Mouse (Mus musculus): Measurements from ENCODE around the gene Zfhx2. TPM values are rescaled to one million over a fixed set of nuclear protein-coding genes. Genes with fewer than 3 reads are reported as not detected.

Gene Zfhx2
- 3.1 and 3.6 TPM in 2 replicates for polyA plus RNA-seq (2015; fragmentation: Nextera tagmentation; extraction: Ambion mirVana)

DNA sequence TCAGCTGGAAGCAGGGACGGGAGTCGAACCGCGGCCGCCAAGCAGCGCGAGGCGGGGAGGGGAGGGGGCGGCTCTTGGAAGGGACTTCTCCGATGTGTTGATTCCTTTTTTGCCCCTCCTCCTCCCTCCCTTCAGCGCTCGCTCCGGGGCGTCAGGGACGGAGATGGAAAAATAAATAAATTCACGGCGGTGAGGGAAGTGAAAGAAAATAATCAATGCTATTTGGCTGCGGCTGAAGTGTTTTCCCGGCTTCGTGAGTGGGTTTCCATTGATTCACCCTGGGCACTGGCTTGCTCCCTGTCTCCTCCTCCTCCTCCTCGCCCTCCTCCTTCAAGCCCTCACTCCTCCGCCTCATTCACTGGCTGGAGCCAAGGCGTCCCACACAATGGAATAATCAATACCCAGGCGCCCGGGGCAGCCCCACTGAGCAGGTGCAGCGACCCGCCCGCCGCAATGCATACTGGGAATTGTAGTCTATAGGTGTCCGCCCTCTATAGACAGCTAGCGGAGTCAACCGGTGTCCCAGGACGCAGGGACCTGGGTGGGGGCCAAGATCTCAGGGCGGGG lies at the start of gene Zfhx2:
Zfhx2 (minus strand) TSS at position 314 of the 567 bp plus-strand sequence.
- no peaks in the 10 kb centered on the region for H3K36me3 ChIP-seq (ENCODE audit: control insufficient read depth, insufficient read depth, low read length)
- peaks cover 17% of the 10 kb centered on the region for H3K4me1 ChIP-seq (ENCODE audit: control insufficient read depth, insufficient read depth, low read length)
- H3K4me3 ChIP-seq (replicated peaks; ENCODE audit: low read length): peak within 1 kb of the TSS; percentile 70
- H3K27me3 ChIP-seq (ENCODE audit: control insufficient read depth, insufficient read depth, low read length): no peaks in the 10 kb centered on the region
- H3K4me2 ChIP-seq (ENCODE audit: low read depth, low read length): peak within 1 kb of the TSS; percentile 89
- H3K9me3 ChIP-seq (replicated peaks; ENCODE audit: control insufficient read depth, low read length): no peaks in the 10 kb centered on the region
- H3K27ac ChIP-seq (ENCODE audit: low read length): peak within 1 kb of the TSS; percentile 55
- WGBS: under 1% methylated on average over 34 of the region's 34 CpGs
- peak; percentile 91 for ATAC-seq (ENCODE audit: insufficient read depth, low FRiP score)
- H3K9ac ChIP-seq (ENCODE audit: low read length): peak within 1 kb of the TSS; percentile 77

DNA sequence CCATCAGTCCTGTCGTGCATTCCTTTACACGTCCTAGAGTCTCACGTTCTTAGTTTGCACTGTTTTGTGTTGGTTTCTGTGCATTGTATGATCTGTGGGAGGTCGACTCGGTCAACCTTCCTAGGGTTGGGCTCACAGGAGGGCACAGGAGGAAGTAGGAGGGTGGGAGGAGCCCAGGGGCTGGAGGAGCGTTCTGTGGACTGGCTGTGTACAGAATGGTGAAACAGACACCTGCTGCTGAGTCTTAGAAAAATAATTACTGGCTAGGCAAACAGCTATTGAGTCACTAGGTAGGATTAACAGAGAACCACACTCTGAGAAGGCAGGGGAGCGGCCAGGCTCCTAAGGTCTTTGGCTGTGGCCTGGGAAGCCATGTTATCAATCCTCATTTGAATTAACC lies 47.2 kb upstream of the Zfhx2 start:
- ATAC-seq (ENCODE audit: insufficient read depth, low FRiP score): peak; percentile 86; the same call in 1 of the 2 replicates
- WGBS: 34% methylated on average over 7 of the region's 7 CpGs
- H3K27ac ChIP-seq (ENCODE audit: low read length): peak overlapping the region; percentile 74; the same call in 1 of the 2 replicates

DNA sequence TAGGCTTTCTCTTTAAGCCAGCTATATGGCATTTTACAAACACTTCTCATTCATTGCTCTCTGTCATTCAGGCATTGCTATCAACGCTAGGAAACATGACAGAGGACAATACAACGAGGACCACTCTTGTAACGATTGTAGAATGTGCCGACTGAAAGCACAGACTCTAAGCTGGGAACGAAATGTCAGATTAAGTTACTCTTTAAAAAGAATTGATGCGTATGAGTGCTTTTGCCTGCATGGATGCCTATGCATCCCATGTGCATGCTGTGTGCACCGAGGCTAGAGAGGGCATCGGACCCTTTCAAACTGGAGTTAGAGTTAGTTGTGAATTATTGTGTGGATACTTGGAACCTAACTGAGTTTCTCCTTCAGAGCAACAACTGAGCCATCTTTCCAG lies 43.6 kb upstream of the Zfhx2 start:
- 0 out of 2 replicates have a peak, but pooled peaks cover 2% of the 10 kb centered on the region for H3K4me1 ChIP-seq (ENCODE audit: control insufficient read depth, insufficient read depth, low read length)
- no peak for ATAC-seq (ENCODE audit: insufficient read depth, low FRiP score)
- WGBS: 73% methylated on average over 8 of the region's 8 CpGs

More for the DNA sequence above, 47.2 kb upstream of the Zfhx2 start:
- Histone ChIP-seq H3K9ac (ENCODE audit: low read length) (no peak overlapping the region; the same call in 1 of the 2 replicates), H3K4me1 (ENCODE audit: control insufficient read depth, insufficient read depth, low read length) (0 out of 2 replicates have a peak, but pooled peaks cover 2% of the 10 kb centered on the region), H3K4me2 (ENCODE audit: low read depth, low read length) (no peak overlapping the region), H3K9me3 (replicated peaks; ENCODE audit: control insufficient read depth, low read length) (no peaks in the 10 kb centered on the region), H3K4me3 (replicated peaks; ENCODE audit: low read length) (no peak overlapping the region), H3K36me3 (ENCODE audit: control insufficient read depth, insufficient read depth, low read length) (no peaks in the 10 kb centered on the region), H3K27me3 (ENCODE audit: control insufficient read depth, insufficient read depth, low read length) (no peaks in the 10 kb centered on the region)

DNA sequence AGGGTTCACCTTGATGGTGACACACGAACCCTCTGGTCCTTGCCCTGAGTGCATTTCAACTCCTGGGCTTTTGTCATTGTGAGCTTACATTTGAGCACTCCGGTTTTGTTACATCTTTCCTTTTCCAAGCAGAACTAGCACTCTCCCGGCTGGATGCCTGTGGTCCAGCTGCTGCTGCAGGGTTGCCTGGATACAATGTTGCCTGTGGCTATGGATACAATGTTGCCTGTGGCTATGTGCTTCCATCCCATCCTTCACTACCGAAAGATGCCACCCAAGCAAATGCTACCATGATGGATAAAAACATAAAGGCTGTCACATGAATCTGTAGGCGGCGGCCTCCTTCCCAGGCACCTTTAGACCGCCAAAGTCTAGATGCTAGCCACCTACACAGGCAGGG lies 34.4 kb upstream of the Zfhx2 start:
- ATAC-seq (ENCODE audit: insufficient read depth, low FRiP score): no peak
- H3K9ac ChIP-seq (ENCODE audit: low read length): no peak overlapping the region
- no peaks in the 10 kb centered on the region for H3K9me3 ChIP-seq (replicated peaks; ENCODE audit: control insufficient read depth, low read length)
- no peak overlapping the region for H3K4me3 ChIP-seq (replicated peaks; ENCODE audit: low read length)
- H3K4me2 ChIP-seq (ENCODE audit: low read depth, low read length): no peak overlapping the region
- no peak overlapping the region for H3K27ac ChIP-seq (ENCODE audit: low read length)
- whole genome bisulfite sequencing: 79% methylated on average over 7 of the region's 7 CpGs
- no peaks in the 10 kb centered on the region for H3K36me3 ChIP-seq (ENCODE audit: control insufficient read depth, insufficient read depth, low read length)
- no peaks in the 10 kb centered on the region; the same call in 1 of the 2 replicates for H3K4me1 ChIP-seq (ENCODE audit: control insufficient read depth, insufficient read depth, low read length)
- H3K27me3 ChIP-seq (ENCODE audit: control insufficient read depth, insufficient read depth, low read length): no peaks in the 10 kb centered on the region

More for the DNA sequence above, 43.6 kb upstream of the Zfhx2 start:
- H3K27ac ChIP-seq (ENCODE audit: low read length): no peak overlapping the region
- no peak overlapping the region for H3K4me3 ChIP-seq (replicated peaks; ENCODE audit: low read length)
- no peaks in the 10 kb centered on the region for H3K27me3 ChIP-seq (ENCODE audit: control insufficient read depth, insufficient read depth, low read length)
- no peaks in the 10 kb centered on the region for H3K36me3 ChIP-seq (ENCODE audit: control insufficient read depth, insufficient read depth, low read length)
- no peaks in the 10 kb centered on the region for H3K9me3 ChIP-seq (replicated peaks; ENCODE audit: control insufficient read depth, low read length)
- H3K9ac ChIP-seq (ENCODE audit: low read length): no peak overlapping the region
- H3K4me2 ChIP-seq (ENCODE audit: low read depth, low read length): no peak overlapping the region

DNA sequence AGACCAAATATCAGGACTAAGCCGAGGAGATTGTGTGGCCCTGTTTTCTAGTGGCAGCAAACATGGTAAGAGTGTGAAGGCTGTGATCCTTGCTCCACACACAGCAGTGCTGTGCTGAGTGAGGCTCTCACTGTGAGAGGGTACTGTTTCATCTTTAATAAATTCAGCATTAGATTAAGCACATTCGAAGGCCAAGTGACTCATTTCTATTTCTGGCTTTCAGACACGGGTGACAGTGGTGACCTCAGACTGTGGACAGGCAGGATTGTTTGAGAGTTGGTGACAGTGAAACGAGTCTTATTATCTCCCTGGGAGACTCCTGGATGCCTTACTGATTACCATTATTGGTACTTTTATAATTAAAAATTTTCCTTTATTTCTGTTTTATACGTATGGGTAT lies 33.6 kb upstream of the Zfhx2 start:
- Histone ChIP-seq H3K27me3 (ENCODE audit: control insufficient read depth, insufficient read depth, low read length) (no peaks in the 10 kb centered on the region; the same call in 1 of the 2 replicates), H3K4me3 (replicated peaks; ENCODE audit: low read length) (no peak overlapping the region), H3K4me1 (ENCODE audit: control insufficient read depth, insufficient read depth, low read length) (no peaks in the 10 kb centered on the region; the same call in 1 of the 2 replicates), H3K36me3 (ENCODE audit: control insufficient read depth, insufficient read depth, low read length) (no peaks in the 10 kb centered on the region), H3K4me2 (ENCODE audit: low read depth, low read length) (no peak overlapping the region), H3K9me3 (replicated peaks; ENCODE audit: control insufficient read depth, low read length) (no peaks in the 10 kb centered on the region), H3K27ac (ENCODE audit: low read length) (no peak overlapping the region), H3K9ac (ENCODE audit: low read length) (no peak overlapping the region)
- 76% methylated on average over 5 of the region's 5 CpGs for whole genome bisulfite sequencing
- ATAC-seq (ENCODE audit: insufficient read depth, low FRiP score): no peak

DNA sequence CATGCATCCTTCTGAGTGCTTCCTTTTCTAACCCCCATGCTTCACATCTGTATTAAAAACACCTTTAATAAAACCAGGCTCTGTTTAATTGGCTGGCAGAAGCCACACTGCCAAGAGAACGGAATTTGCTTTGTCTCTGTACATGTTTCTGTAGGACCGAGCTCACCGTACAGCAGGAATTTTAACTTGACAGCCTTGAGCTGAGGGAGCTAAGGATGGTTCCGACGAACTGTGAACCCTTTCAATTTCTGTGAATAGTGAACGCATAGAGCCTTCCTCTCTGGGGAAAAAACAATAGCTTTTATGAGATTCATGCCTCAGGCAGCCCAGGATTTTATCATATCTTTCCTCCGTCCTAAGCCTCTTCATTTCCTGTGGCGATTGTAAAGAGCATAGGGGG lies 30.2 kb upstream of the Zfhx2 start:
- Histone ChIP-seq H3K9ac (ENCODE audit: low read length) (peak overlapping the region; percentile 41), H3K4me3 (replicated peaks; ENCODE audit: low read length) (no peak overlapping the region; the same call in 1 of the 2 replicates), H3K27ac (ENCODE audit: low read length) (no peak overlapping the region), H3K9me3 (replicated peaks; ENCODE audit: control insufficient read depth, low read length) (no peaks in the 10 kb centered on the region), H3K4me2 (ENCODE audit: low read depth, low read length) (peak overlapping the region; percentile 39), H3K4me1 (ENCODE audit: control insufficient read depth, insufficient read depth, low read length) (no peaks in the 10 kb centered on the region; the same call in 1 of the 2 replicates), H3K27me3 (ENCODE audit: control insufficient read depth, insufficient read depth, low read length) (no peaks in the 10 kb centered on the region; the same call in 1 of the 2 replicates), H3K36me3 (ENCODE audit: control insufficient read depth, insufficient read depth, low read length) (no peaks in the 10 kb centered on the region)
- no peak for ATAC-seq (ENCODE audit: insufficient read depth, low FRiP score)
- WGBS: 30% methylated on average over 8 of the region's 8 CpGs

DNA sequence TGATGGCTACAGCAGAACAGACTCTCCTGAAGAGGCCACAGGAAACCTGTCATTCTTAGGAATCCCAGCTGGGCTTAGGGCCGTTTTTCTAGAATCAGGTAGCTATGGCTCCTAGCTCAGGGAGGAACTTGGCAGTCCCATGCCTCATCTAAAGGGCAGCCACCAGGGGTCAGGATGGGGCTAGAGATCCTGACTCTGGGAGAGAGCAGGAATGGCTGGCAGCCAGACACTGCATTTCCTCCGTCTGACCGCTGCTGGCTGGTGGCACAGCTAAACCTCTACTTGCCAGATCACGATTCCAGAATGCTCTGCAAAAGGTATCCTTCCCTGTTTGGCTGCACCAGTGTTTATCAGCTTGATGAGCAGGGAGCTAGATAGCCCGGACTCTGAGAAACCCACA lies 29.8 kb upstream of the Zfhx2 start:
- Histone ChIP-seq H3K27me3 (ENCODE audit: control insufficient read depth, insufficient read depth, low read length) (no peaks in the 10 kb centered on the region; the same call in 1 of the 2 replicates), H3K4me1 (ENCODE audit: control insufficient read depth, insufficient read depth, low read length) (no peaks in the 10 kb centered on the region; the same call in 1 of the 2 replicates), H3K4me2 (ENCODE audit: low read depth, low read length) (peak overlapping the region; percentile 39), H3K4me3 (replicated peaks; ENCODE audit: low read length) (no peak overlapping the region; the same call in 1 of the 2 replicates), H3K9me3 (replicated peaks; ENCODE audit: control insufficient read depth, low read length) (no peaks in the 10 kb centered on the region), H3K27ac (ENCODE audit: low read length) (no peak overlapping the region), H3K36me3 (ENCODE audit: control insufficient read depth, insufficient read depth, low read length) (no peaks in the 10 kb centered on the region), H3K9ac (ENCODE audit: low read length) (no peak overlapping the region; the same call in 1 of the 2 replicates)
- 5% methylated on average over 5 of the region's 5 CpGs for WGBS
- peak; percentile 87; the same call in 1 of the 2 replicates for ATAC-seq (ENCODE audit: insufficient read depth, low FRiP score)

DNA sequence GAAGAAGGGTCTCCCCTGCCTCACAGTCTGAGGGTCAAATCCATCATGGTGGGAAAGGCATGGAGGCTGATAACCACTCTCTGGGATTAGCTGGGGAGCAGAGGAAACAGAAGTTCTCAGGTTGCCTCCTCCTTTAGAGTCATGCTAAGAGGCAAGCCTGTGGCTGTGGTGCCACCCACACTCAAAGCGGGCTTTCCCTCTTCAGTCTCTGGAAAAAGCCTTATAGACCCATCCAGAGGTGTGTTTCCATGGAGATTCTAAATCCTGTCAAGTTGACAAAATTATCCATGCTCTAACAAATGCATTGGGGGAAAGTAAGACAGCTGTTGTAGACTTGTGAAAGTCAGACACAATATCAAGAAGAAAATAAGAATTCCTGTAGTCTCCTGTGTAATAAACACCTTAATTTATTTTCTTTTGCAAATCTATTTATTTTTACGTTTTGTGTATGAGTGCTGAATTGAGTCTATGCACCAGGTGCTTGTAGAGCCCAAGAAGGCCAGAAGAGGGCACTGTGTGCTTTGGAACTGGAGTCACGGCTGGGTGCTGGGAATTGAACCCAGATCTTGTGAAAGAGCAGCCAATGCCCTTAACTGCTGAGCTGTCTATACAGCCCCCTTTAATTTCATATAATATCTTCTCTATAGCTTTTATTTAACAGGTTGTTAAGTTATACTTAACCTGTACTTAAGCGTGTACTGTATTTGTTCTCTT lies 27.5 kb upstream of the Zfhx2 start:
- no peaks in the 10 kb centered on the region for H3K9me3 ChIP-seq (replicated peaks; ENCODE audit: control insufficient read depth, low read length)
- no peak overlapping the region for H3K27ac ChIP-seq (ENCODE audit: low read length)
- no peaks in the 10 kb centered on the region for H3K36me3 ChIP-seq (ENCODE audit: control insufficient read depth, insufficient read depth, low read length)
- H3K27me3 ChIP-seq (ENCODE audit: control insufficient read depth, insufficient read depth, low read length): peaks cover 15% of the 10 kb centered on the region
- H3K4me3 ChIP-seq (replicated peaks; ENCODE audit: low read length): no peak overlapping the region
- no peak overlapping the region for H3K4me2 ChIP-seq (ENCODE audit: low read depth, low read length)
- H3K9ac ChIP-seq (ENCODE audit: low read length): no peak overlapping the region
- WGBS: 75% methylated on average over 4 of the region's 4 CpGs
- ATAC-seq (ENCODE audit: insufficient read depth, low FRiP score): no peak
- peaks cover 6% of the 10 kb centered on the region for H3K4me1 ChIP-seq (ENCODE audit: control insufficient read depth, insufficient read depth, low read length)

DNA sequence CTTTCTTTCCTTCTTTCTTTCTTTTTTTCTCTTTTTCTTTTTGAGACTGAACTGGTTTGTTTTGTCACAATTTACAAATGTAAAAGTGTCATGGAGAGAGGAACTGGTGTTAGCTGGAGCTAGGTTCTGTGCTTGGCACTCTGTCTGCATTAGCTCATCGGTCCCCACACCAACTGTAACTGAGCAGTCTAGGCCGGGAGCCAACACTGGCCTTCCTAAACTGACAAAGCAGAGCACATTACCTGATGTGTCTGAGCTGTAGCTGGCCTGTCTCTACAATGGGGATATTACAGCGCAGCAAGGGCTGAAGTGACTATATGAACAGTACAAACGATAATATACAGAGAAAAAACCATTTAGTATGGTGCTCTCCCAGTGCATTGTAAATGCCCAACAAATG lies 26.7 kb upstream of the Zfhx2 start:
- peaks cover 14% of the 10 kb centered on the region for H3K4me1 ChIP-seq (ENCODE audit: control insufficient read depth, insufficient read depth, low read length)
- no peak overlapping the region for H3K4me2 ChIP-seq (ENCODE audit: low read depth, low read length)
- no peak overlapping the region for H3K27ac ChIP-seq (ENCODE audit: low read length)
- WGBS: 73% methylated on average over 4 of the region's 4 CpGs
- no peak for ATAC-seq (ENCODE audit: insufficient read depth, low FRiP score)
- H3K36me3 ChIP-seq (ENCODE audit: control insufficient read depth, insufficient read depth, low read length): no peaks in the 10 kb centered on the region
- no peaks in the 10 kb centered on the region for H3K9me3 ChIP-seq (replicated peaks; ENCODE audit: control insufficient read depth, low read length)
- H3K9ac ChIP-seq (ENCODE audit: low read length): no peak overlapping the region
- no peak overlapping the region for H3K4me3 ChIP-seq (replicated peaks; ENCODE audit: low read length)
- peaks cover 21% of the 10 kb centered on the region for H3K27me3 ChIP-seq (ENCODE audit: control insufficient read depth, insufficient read depth, low read length)
